ENCODE assay signal across 8 mouse cellular contexts in the genomic region with DNA sequence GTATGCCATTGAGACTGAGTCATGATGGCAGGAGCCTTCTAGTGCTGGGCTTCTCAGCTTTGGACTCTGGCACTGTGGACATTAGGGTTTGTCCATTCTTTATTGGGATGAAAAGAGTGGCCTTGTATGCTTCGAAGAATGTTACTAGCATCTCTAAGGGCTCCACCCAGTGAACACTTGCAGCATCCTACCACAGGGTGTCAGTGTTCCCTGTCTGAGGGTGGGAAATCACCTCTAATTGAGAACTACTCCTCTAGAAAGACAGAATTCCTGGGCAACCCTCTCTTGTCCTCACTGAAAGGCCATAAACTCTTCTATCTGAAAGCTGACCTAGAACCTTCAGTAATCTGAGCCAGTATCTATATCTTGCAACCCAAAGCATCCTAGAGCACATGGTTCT. TPM values are rescaled to one million over a fixed set of nuclear protein-coding genes. Genes with fewer than 3 reads are reported as not detected.
DNase-seq lines count a peak whose midpoint lies in the region; TF ChIP-seq lines count a peak whose summit lies in the region.

No protein-coding gene starts in this region.

- TF ChIP-seq CTCF in heart, adult 2 months (IDR thresholded peaks at IDR 0.05), result peak; percentile 66

- no peaks in the 10 kb centered on the region; the same call in 1 of the 2 replicates for H3K27me3 ChIP-seq in heart, adult 2 months (ENCODE audit: control insufficient read depth, insufficient read depth, low read length)

- intact Hi-C loops in heart, adult 2 months (cut with DNase I), result loop anchor here (5.0 kb wide), 1 partner anchor 150 kb away; no protein-coding TSS in a partner anchor
- intact Hi-C loops in heart, postnatal 25 days (cut with DNase I), result no loop called here

- no peak for DNase-seq in heart, adult 2 months
- DNase-seq in heart, postnatal 25 days (ENCODE audit: low spot score), result no peak
- peak; percentile 50 for DNase-seq in ovary, postnatal 14 days (ENCODE audit: low spot score)
- DNase-seq in ovary, postnatal 36 days (ENCODE audit: low spot score), result no peak
- DNase-seq in adipocyte (ENCODE audit: low spot score), result peak; percentile 30
- DNase-seq in kidney, postnatal 4 days, result peak; percentile 67 to 69
- peak; percentile 35 for DNase-seq in right cerebral cortex, postnatal 14 days
- DNase-seq in cerebellum, adult 9-11 months, result no peak

- TF ChIP-seq EP300 in heart, adult 2 months (IDR thresholded peaks at IDR 0.05; ENCODE audit: insufficient read depth, low read depth, low read length), result no peak

- TF ChIP-seq POLR2A in heart, adult 2 months (IDR thresholded peaks at IDR 0.05; ENCODE audit: insufficient read depth, low read depth, low read length), result no peak

- H3K4me3 ChIP-seq in heart, adult 2 months, result no peak overlapping the region

- peaks cover 2% of the 10 kb centered on the region; the same call in 1 of the 2 replicates for H3K4me1 ChIP-seq in heart, adult 2 months (ENCODE audit: control insufficient read depth, insufficient read depth, low read length)

- H3K36me3 ChIP-seq in heart, adult 2 months (ENCODE audit: control insufficient read depth, insufficient read depth, low read length), result no peaks in the 10 kb centered on the region

- no peak overlapping the region for H3K9ac ChIP-seq in heart, adult 2 months (ENCODE audit: low read depth, low read length)

- WGBS in heart, adult 2 months, result 38% methylated on average over 1 of the region's 1 CpGs

- no peaks in the 10 kb centered on the region for H3K79me2 ChIP-seq in heart, adult 2 months (replicated peaks; ENCODE audit: control insufficient read depth, insufficient read depth, low read length)

- H3K27ac ChIP-seq in heart, adult 2 months, result no peak overlapping the region

RNA-seq across cellular contexts. Expression of a gene that starts 41.6 kb away (rescaled TPM):
- total RNA-seq in heart, adult 2 months (2021), result 10 to 100 TPM; 23.1 to 26.3 TPM
- polyA plus RNA-seq in heart, adult 2 months (2012; rRNA removed), result 3.6 and 6.7 TPM in 2 replicates
- total RNA-seq in heart, postnatal 25 days (2021), result 10 to 100 TPM; 23.0 to 25.1 TPM

Comparison
In these comparisons a context has a peak if more than half of its experiments do, and no peak if none do; other contexts are left out.
1. DNase-seq: peak in ovary, postnatal 14 days (single experiment), adipocyte (single experiment), kidney, postnatal 4 days (2 of 2) and right cerebral cortex, postnatal 14 days (single experiment); none in heart, adult 2 months (0 of 2), heart, postnatal 25 days (single experiment), ovary, postnatal 36 days (single experiment) and cerebellum, adult 9-11 months (single experiment).